Mouse (Mus musculus) lung, embryonic 14.5 days (tissue): Measurements from ENCODE around the gene Ttyh2. TPM values are rescaled to one million over a fixed set of nuclear protein-coding genes. Genes with fewer than 3 reads are reported as not detected.

Source experiments
- ATAC-seq: fragments of 200-750 bp; cut with Nextera tagmentation; 2 replicates; pipeline ENCODE4 v1.8.0; 2017; ENCODE audit warnings: mild to moderate bottlenecking, moderate TSS enrichment, moderate library complexity; ENCODE audit not compliant: insufficient read depth
- DNase-seq: peaks from one replicate; pipeline ENCODE4 v3.0.0-alpha.2; 2015
- H3K27ac ChIP-seq: fragments of 300-500 bp; sonication (generic); 2 replicates; pipeline ENCODE4 v1.5.1; 2014; ENCODE audit warnings: low read depth, mild to moderate bottlenecking, moderate library complexity
- H3K27me3 ChIP-seq: fragments of 300-500 bp; sonication (generic); 2 replicates; pipeline ENCODE4 v1.6.1; 2014; ENCODE audit warnings: low read length, control low read depth; ENCODE audit not compliant: insufficient read depth
- H3K36me3 ChIP-seq: fragments of 300-500 bp; sonication (generic); 2 replicates; pipeline ENCODE4 v1.6.1; 2014; ENCODE audit warnings: control low read depth; ENCODE audit not compliant: insufficient read depth
- H3K4me1 ChIP-seq: fragments of 300-500 bp; sonication (generic); 2 replicates; pipeline ENCODE4 v1.6.1; 2014; ENCODE audit warnings: antibody characterized with exemption, control low read depth; ENCODE audit not compliant: insufficient read depth
- H3K4me2 ChIP-seq: fragments of 300-500 bp; sonication (generic); 2 replicates; pipeline ENCODE4 v1.6.1; 2014; ENCODE audit warnings: mild to moderate bottlenecking
- H3K4me3 ChIP-seq: fragments of 300-500 bp; sonication (generic); 2 replicates; pipeline ENCODE4 v1.5.1; 2014; ENCODE audit warnings: low read depth, low read length
- H3K9ac ChIP-seq: fragments of 300-500 bp; sonication (generic); 2 replicates; pipeline ENCODE4 v1.6.1; 2014
- H3K9me3 ChIP-seq: fragments of 300-500 bp; sonication (generic); 2 replicates; pipeline ENCODE4 v1.6.1; 2016; ENCODE audit warnings: low read depth, low read length, control low read depth
- CTCF ChIP-seq: IDR thresholded peaks from 2 replicates; pipeline ENCODE4 v1.5.1; 2016; ENCODE audit warnings: antibody characterized with exemption, low read depth
- WGBS: fragments of 180-500 bp; shearing (Covaris S2); extraction: QIAGEN DNeasy Blood & Tissue Kit; methylation state at CpG from one replicate; pipeline ENCODE4 v1.1.7; 2014; 5-methylcytosine and 5-hydroxymethylcytosine counted together
- polyA plus RNA-seq: library from polyadenylated mRNA; unstranded; fragments of >200 nt; fragmentation: Nextera tagmentation; extraction: Ambion mirVana; gene quantifications from 2 replicates; pipeline ENCODE4 v1.2.1, GENCODE M21; 2014

Gene Ttyh2
- polyA plus RNA-seq, 1 experiment from 2014 or later: 13.1 TPM

DNA sequence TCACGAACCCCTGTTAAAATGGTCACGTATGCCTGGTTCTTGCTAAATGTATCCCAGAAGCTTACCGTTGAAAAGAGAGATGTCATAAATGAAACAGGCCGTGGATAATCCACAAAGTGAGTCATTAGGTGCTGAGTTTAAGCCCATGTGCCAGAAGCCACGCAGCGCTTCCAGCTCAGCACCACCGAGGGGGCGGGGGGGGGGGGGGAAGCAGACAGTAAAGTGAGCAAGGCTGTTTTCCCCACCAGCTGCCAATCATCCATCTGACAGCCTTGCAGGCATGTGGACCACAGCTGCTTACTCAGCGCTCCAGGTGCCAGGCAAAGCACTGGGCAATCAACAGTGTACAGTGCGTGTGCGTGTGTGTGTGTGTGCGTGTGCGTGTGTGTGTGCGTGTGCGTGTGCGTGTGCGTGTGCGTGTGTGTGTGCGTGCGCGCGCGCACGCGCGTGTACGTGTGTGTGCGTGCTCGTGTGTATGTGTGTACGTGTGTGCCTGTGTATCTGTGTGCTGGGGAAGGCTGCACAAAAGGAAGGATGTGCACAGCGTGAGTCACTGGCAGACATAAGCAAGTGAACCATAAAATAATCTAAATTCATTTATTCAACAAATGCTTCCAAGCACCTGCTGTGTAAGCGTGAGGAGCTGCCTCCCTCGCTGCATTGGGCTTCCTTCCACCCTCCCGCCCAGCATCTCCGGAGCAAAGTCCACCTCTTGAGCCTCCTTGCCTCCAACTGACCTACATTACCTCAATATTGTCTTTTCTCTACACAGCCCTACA, 38.3 kb upstream of the Ttyh2 start:
- Histone ChIP-seq H3K9me3 (no peaks in the 10 kb centered on the region), H3K4me2 (no peak overlapping the region; the same call in 1 of the 2 replicates), H3K4me3 (no peak overlapping the region), H3K27ac (no peak overlapping the region), H3K4me1 (no peaks in the 10 kb centered on the region), H3K27me3 (peaks cover 28% of the 10 kb centered on the region), H3K9ac (no peak overlapping the region), H3K36me3 (no peaks in the 10 kb centered on the region)
- TF ChIP-seq CTCF: no peak
- peak; percentile 21; the same call in 1 of the 2 replicates for ATAC-seq
- WGBS: 58% methylated on average over 35 of the region's 35 CpGs
- no peak for DNase-seq

DNA sequence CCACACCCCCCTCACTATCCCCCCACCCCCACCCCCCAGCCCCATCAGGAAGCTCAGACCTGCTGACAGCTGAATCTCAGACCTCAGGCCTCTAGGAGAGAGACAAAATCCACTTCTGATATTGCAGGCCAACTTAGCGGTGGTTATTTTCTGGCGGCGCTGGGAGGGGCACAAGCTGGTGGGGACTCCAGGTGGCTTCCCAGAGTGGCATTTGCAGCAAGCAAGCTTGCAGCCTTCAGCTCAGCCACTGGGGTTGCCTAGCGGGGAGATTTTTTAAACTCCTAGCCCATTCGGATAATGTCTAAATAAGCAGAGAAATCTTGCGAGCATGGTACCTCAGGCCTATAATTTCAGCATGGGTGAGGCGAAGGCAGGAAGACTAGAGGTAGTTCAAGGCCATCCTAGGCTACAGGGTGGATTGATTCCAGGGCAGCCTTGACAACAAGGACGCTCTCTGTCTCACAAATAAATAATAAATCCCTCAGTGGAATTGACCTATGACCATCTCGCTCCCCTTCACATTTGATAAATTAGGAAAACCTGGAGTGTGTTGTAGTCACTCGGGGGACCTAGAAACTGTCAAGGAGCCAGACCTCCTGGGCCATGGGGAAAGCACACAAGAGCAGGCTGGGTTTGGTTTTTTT, 36.5 kb upstream of the Ttyh2 start:
- ATAC-seq: no peak
- Histone ChIP-seq H3K27ac (no peak overlapping the region), H3K4me1 (no peaks in the 10 kb centered on the region), H3K4me2 (no peak overlapping the region), H3K4me3 (no peak overlapping the region), H3K9me3 (no peaks in the 10 kb centered on the region), H3K27me3 (peaks cover 28% of the 10 kb centered on the region), H3K9ac (no peak overlapping the region), H3K36me3 (no peaks in the 10 kb centered on the region)
- whole genome bisulfite sequencing: 58% methylated on average over 10 of the region's 10 CpGs
- no peak for DNase-seq
- TF ChIP-seq CTCF: no peak

DNA sequence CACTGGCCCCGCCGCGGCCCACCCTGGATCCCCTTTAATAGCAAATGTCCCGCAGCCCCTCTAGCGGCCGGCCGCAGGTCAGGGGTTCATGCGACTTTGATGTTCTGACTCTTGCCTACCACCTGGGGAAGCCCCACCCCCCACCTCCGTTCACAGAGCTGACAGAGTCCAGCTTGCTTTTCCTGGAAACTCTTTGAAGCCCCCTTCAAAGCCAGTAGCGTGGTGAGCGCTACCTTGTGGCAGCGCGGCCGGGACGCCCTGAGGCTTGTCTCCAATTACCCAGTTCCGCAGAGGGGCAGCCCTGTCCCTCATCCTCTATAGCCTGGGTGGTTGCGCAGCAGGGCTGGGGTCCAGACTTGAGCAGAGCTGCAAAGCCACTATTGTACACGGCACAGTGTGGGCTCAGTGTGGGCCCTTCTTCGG, 35.5 kb upstream of the Ttyh2 start:
- Histone ChIP-seq H3K9me3 (no peaks in the 10 kb centered on the region), H3K36me3 (no peaks in the 10 kb centered on the region), H3K4me2 (no peak overlapping the region), H3K4me1 (no peaks in the 10 kb centered on the region), H3K27ac (no peak overlapping the region), H3K9ac (no peak overlapping the region), H3K4me3 (no peak overlapping the region), H3K27me3 (peaks cover 28% of the 10 kb centered on the region)
- ATAC-seq: no peak
- no peak for TF ChIP-seq CTCF
- WGBS: 8% methylated on average over 19 of the region's 19 CpGs
- no peak for DNase-seq

DNA sequence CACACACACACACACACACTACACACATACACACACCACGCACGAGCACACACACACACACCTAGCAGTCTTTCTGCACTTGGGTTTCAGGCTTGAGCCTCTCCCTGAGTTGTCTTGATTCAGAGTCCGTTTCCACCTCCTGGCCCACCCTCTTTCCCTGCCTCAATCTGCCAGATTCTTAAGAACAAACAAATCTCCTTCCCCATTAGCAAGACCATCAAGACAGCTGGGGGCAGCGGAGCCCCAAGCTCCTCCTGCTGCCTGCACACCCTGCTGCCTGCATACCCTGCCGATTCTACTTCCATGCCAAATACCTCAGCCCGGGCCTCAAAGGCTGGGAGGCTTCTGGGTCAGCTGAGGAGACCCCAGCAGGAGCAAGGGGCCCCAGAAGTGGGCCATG, 34.6 kb upstream of the Ttyh2 start:
- Histone ChIP-seq H3K9me3 (no peaks in the 10 kb centered on the region), H3K4me1 (no peaks in the 10 kb centered on the region), H3K4me2 (no peak overlapping the region), H3K4me3 (no peak overlapping the region), H3K27me3 (peaks cover 21% of the 10 kb centered on the region), H3K9ac (no peak overlapping the region), H3K27ac (no peak overlapping the region), H3K36me3 (no peaks in the 10 kb centered on the region)
- WGBS: 27% methylated on average over 6 of the region's 6 CpGs
- TF ChIP-seq CTCF: no peak
- DNase-seq (no peak), ATAC-seq (no peak)

DNA sequence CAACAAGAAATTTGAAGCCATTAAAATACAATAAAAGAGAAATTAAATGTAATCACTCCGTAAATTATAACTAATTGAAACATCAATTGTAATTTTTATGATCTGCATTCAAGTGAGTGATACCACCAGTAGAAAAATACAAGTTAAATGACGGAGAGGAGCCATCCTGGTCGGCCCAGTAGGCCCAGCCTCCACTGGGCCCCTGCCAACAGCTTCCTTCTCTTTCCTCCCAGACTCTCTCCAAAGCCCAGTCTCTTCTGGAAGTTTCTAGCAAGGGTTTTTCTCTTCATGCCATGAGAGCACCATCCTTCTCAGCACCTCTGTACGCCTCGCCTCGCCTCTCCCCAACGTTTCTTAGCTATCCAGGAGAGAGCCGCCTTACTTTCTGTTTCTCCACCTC, 34.1 kb upstream of the Ttyh2 start:
- Histone ChIP-seq H3K27me3 (peaks cover 16% of the 10 kb centered on the region), H3K9me3 (no peaks in the 10 kb centered on the region), H3K4me3 (no peak overlapping the region), H3K4me1 (no peaks in the 10 kb centered on the region), H3K4me2 (no peak overlapping the region), H3K9ac (no peak overlapping the region), H3K36me3 (no peaks in the 10 kb centered on the region), H3K27ac (no peak overlapping the region)
- ATAC-seq (no peak), DNase-seq (peak; percentile 48)
- no peak for TF ChIP-seq CTCF
- WGBS: 81% methylated on average over 8 of the region's 8 CpGs

DNA sequence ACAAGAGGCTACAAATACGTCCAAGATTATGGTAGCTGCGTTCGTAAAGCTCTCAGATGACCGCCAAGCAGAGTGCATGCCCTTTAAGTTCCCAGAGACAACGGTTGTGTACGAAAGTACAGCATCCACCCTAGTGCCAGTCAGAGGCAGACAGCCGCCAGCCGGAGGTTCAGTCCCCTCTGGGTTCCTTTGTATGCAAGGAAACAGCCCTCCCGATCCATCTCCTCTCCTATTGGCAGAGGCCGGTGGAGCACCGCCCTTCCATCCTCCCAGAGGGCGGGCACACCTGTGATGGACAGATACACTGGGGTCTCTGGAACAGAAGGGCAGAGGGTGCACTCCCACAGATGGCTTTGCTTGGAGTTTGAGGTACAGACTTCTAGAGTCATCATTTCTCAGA, 33.0 kb upstream of the Ttyh2 start:
- H3K27ac ChIP-seq: no peak overlapping the region
- H3K9me3 ChIP-seq: no peaks in the 10 kb centered on the region
- H3K4me1 ChIP-seq: no peaks in the 10 kb centered on the region
- ATAC-seq (no peak), DNase-seq (no peak)
- no peak overlapping the region for H3K9ac ChIP-seq
- H3K36me3 ChIP-seq: no peaks in the 10 kb centered on the region
- no peak overlapping the region for H3K4me2 ChIP-seq
- H3K27me3 ChIP-seq: peaks cover 16% of the 10 kb centered on the region
- WGBS: 60% methylated on average over 12 of the region's 12 CpGs
- TF ChIP-seq CTCF: no peak
- H3K4me3 ChIP-seq: no peak overlapping the region

DNA sequence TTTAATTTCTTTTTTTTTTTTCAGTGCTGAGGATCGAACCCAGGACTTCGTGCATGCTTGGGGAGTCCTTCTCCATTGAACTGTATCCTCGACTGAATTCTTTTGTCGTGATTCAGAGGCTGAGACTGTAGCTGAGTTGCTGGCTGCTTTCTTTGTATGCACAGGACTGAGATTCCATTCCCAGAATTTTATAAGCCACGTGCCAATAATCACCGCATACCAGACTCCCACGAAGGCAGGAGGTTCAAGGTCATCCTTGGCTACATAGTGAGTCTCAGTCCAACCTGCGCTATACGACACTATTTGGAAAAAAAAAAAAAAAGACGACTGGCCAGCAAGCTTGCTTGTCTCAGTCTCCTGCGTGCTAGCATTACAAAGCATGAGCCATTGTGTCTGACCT, 32.3 kb upstream of the Ttyh2 start:
- TF ChIP-seq CTCF: no peak
- H3K27ac ChIP-seq: no peak overlapping the region
- H3K27me3 ChIP-seq: peaks cover 16% of the 10 kb centered on the region
- H3K4me2 ChIP-seq: no peak overlapping the region
- ATAC-seq (no peak), DNase-seq (no peak)
- H3K9me3 ChIP-seq: no peaks in the 10 kb centered on the region
- no peaks in the 10 kb centered on the region for H3K4me1 ChIP-seq
- 71% methylated on average over 11 of the region's 11 CpGs for WGBS
- H3K36me3 ChIP-seq: no peaks in the 10 kb centered on the region
- no peak overlapping the region for H3K4me3 ChIP-seq
- H3K9ac ChIP-seq: no peak overlapping the region
